Mouse (Mus musculus) thymus, adult 2 months (tissue): Measurements from ENCODE around the gene Nucks1. TPM values are rescaled to one million over a fixed set of nuclear protein-coding genes. Genes with fewer than 3 reads are reported as not detected.

Experiments
- DNase-seq: peaks from one replicate; pipeline ENCODE4 v3.0.0; 2021
- H3K27ac ChIP-seq: fragments of 200-500 bp; 2 replicates; pipeline ENCODE4 v1.5.1; 2012; ENCODE audit warnings: low read length, control low read depth; ENCODE audit not compliant: control insufficient read depth, insufficient read depth
- H3K27me3 ChIP-seq: fragments of 200-500 bp; 2 replicates; pipeline ENCODE4 v1.6.1; 2012; ENCODE audit warnings: mild to moderate bottlenecking, low read length, moderate library complexity, mixed read lengths; ENCODE audit not compliant: control insufficient read depth, insufficient read depth
- H3K36me3 ChIP-seq: fragments of 200-500 bp; 2 replicates; pipeline ENCODE4 v1.6.1; 2012; ENCODE audit warnings: mild to moderate bottlenecking, low read length, moderate library complexity; ENCODE audit not compliant: control insufficient read depth, insufficient read depth
- H3K4me1 ChIP-seq: fragments of 200-500 bp; replicated peaks from 2 replicates; pipeline ENCODE4 v1.6.1; 2012; ENCODE audit warnings: low read length; ENCODE audit not compliant: control insufficient read depth, insufficient read depth
- H3K4me3 ChIP-seq: fragments of 200-500 bp; 2 replicates; pipeline ENCODE4 v1.5.1; 2012; ENCODE audit warnings: mild to moderate bottlenecking, low read length, control low read depth, moderate library complexity; ENCODE audit not compliant: control insufficient read depth, insufficient read depth
- CTCF ChIP-seq: fragments of 200-500 bp; IDR thresholded peaks from 2 replicates; pipeline ENCODE4 v1.5.1; 2012; ENCODE audit warnings: mild to moderate bottlenecking, control low read depth, low read length, moderate library complexity, borderline replicate concordance; ENCODE audit not compliant: control insufficient read depth, poor library complexity, insufficient read depth; ENCODE audit errors: extremely low read depth
- POLR2A ChIP-seq: fragments of 200-500 bp; IDR thresholded peaks from 2 replicates; pipeline ENCODE4 v1.6.1; 2012; ENCODE audit warnings: mild to moderate bottlenecking, low read length, control low read depth, moderate library complexity; ENCODE audit not compliant: control insufficient read depth, poor library complexity, insufficient read depth; ENCODE audit errors: extremely low read depth
- WGBS: fragments of 180-500 bp; shearing (Covaris S2); methylation state at CpG from one replicate; pipeline ENCODE4 v1.1.7; 2018; 5-methylcytosine and 5-hydroxymethylcytosine counted together
- polyA plus RNA-seq: library from polyadenylated mRNA; depleted of rRNA; stranded (reverse); fragments of >200 nt; gene quantifications from 2 replicates; pipeline ENCODE4 v1.2.3, GENCODE M21; 2012

The Nucks1 gene
- polyA plus RNA-seq, 1 experiment = 16.6 TPM

- no peak for TF ChIP-seq POLR2A
- no peak for TF ChIP-seq CTCF
- WGBS = 73% methylated on average over 5 of the region's 5 CpGs
- DNase-seq = no peak
- Histone ChIP-seq H3K36me3 (no peaks in the 10 kb centered on the region), H3K4me1 (peaks cover 24% of the 10 kb centered on the region), H3K4me3 (no peak overlapping the region), H3K27ac (no peak overlapping the region), H3K27me3 (peaks cover 9% of the 10 kb centered on the region)
These were observed 53.8 kb downstream of the Nucks1 start for GRCm38 (mm10) chr1:131964100-131964499.

- Histone ChIP-seq H3K27me3 (peaks cover 9% of the 10 kb centered on the region), H3K27ac (no peak overlapping the region), H3K4me1 (peaks cover 24% of the 10 kb centered on the region), H3K4me3 (no peak overlapping the region), H3K36me3 (no peaks in the 10 kb centered on the region)
- WGBS = 95% methylated on average over 7 of the region's 7 CpGs
- TF ChIP-seq POLR2A = no peak
- TF ChIP-seq CTCF = no peak
- DNase-seq = no peak
These were observed 54.2 kb downstream of the Nucks1 start for GRCm38 (mm10) chr1:131964580-131964979.

GRCm38 (mm10) chr1:131965818-131966217 is 55.5 kb downstream of the Nucks1 start:
- no peak for TF ChIP-seq CTCF
- no peak for TF ChIP-seq POLR2A
- Histone ChIP-seq H3K36me3 (no peaks in the 10 kb centered on the region), H3K27ac (no peak overlapping the region), H3K4me3 (no peak overlapping the region), H3K27me3 (peaks cover 9% of the 10 kb centered on the region), H3K4me1 (peaks cover 30% of the 10 kb centered on the region)
- 36% methylated on average over 5 of the region's 5 CpGs for WGBS
- DNase-seq = no peak

GRCm38 (mm10) chr1:131967336-131967735 is 57.0 kb downstream of the Nucks1 start:
- WGBS = 36% methylated on average over 7 of the region's 7 CpGs
- Histone ChIP-seq H3K27ac (no peak overlapping the region), H3K4me3 (no peak overlapping the region), H3K36me3 (no peaks in the 10 kb centered on the region), H3K27me3 (peaks cover 9% of the 10 kb centered on the region), H3K4me1 (peaks cover 41% of the 10 kb centered on the region)
- no peak for TF ChIP-seq POLR2A
- TF ChIP-seq CTCF = no peak
- DNase-seq = no peak

- peaks cover 6% of the 10 kb centered on the region; the same call in 1 of the 2 replicates for H3K27me3 ChIP-seq
- DNase-seq = no peak
- 87% methylated on average over 3 of the region's 3 CpGs for WGBS
- no peak overlapping the region for H3K27ac ChIP-seq
- H3K4me1 ChIP-seq = peaks cover 38% of the 10 kb centered on the region
- H3K4me3 ChIP-seq = no peak overlapping the region
- TF ChIP-seq CTCF (no peak), POLR2A (no peak)
- no peaks in the 10 kb centered on the region for H3K36me3 ChIP-seq
These were observed 58.2 kb downstream of the Nucks1 start for GRCm38 (mm10) chr1:131968556-131968955.

- no peak overlapping the region for H3K4me3 ChIP-seq
- no peaks in the 10 kb centered on the region for H3K36me3 ChIP-seq
- peaks cover 34% of the 10 kb centered on the region for H3K4me1 ChIP-seq
- DNase-seq = no peak
- H3K27ac ChIP-seq = no peak overlapping the region
- H3K27me3 ChIP-seq = peaks cover 2% of the 10 kb centered on the region; the same call in 1 of the 2 replicates
- TF ChIP-seq CTCF (no peak), POLR2A (no peak)
- WGBS = 91% methylated on average over 6 of the region's 6 CpGs
These were observed 58.6 kb downstream of the Nucks1 start for GRCm38 (mm10) chr1:131968983-131969382.

- Histone ChIP-seq H3K36me3 (no peaks in the 10 kb centered on the region), H3K4me3 (no peak overlapping the region), H3K27me3 (no peaks in the 10 kb centered on the region), H3K27ac (no peak overlapping the region), H3K4me1 (peaks cover 31% of the 10 kb centered on the region)
- no peak for DNase-seq
- 93% methylated on average over 4 of the region's 4 CpGs for WGBS
- TF ChIP-seq POLR2A (no peak), CTCF (no peak)
These were observed 59.5 kb downstream of the Nucks1 start for GRCm38 (mm10) chr1:131969825-131970224.
